Mouse (Mus musculus): ENCODE results near the gene Lrch1. TPM values are rescaled to one million over a fixed set of nuclear protein-coding genes. Genes with fewer than 3 reads are reported as not detected.

Gene Lrch1
- polyA plus RNA-seq, 1 experiment from 2014 or later = 4.2 TPM

- H3K36me3 ChIP-seq (ENCODE audit: control insufficient read depth, insufficient read depth) = no peaks in the 10 kb centered on the region
- no peak overlapping the region for H3K4me2 ChIP-seq (replicated peaks; ENCODE audit: low read depth)
- 0 out of 2 replicates have a peak, but pooled peaks cover 5% of the 10 kb centered on the region for H3K4me1 ChIP-seq (replicated peaks; ENCODE audit: control insufficient read depth, insufficient read depth, low read length)
- H3K4me3 ChIP-seq (ENCODE audit: low read depth, low read length) = no peak overlapping the region
- ATAC-seq = no peak
- 80% methylated on average over 7 of the region's 7 CpGs for WGBS
- H3K27ac ChIP-seq (ENCODE audit: low read depth, low read length) = no peak overlapping the region
- H3K9me3 ChIP-seq (ENCODE audit: control insufficient read depth) = no peaks in the 10 kb centered on the region
- no peak overlapping the region for H3K9ac ChIP-seq (ENCODE audit: low read depth, low read length)
- no peaks in the 10 kb centered on the region for H3K27me3 ChIP-seq (replicated peaks; ENCODE audit: control insufficient read depth, insufficient read depth, low read length)
- no peak for TF ChIP-seq CTCF (IDR thresholded peaks at IDR 0.05; ENCODE audit: low read depth)
These were observed 62.8 kb downstream of the Lrch1 start for GRCm38 (mm10) chr14:74884920-74885319.

DNA sequence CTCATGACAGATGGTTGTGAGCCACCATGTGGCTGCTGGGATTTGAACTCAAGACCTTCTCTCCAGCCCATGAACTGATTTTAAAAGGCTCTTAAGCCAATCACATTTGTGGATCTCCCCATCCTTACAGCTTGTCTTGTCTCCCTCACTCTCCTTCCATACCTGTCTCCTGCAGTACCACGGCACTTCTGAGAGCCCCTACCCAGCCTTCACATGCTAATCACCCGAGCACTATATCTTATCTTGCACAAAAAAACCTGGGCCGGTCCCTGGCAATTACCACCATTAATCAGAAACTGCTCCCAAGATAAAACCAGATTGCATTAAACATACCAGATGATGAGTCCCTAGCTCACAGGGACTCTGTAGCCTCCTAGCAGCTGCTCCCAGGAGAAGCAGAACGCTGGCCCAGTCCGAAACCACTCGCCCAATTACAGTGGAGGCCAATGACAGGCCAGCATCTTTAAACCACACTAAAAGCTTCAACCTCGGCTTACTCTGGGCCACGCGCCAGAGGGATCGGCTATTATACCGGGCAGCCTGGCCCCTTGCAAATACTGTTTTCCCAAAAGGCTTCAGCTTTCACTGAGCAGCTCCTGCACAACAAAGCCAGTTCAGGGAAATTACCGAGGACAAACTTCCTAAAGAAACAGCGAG lies 63.5 kb downstream of the Lrch1 start:
- Histone ChIP-seq H3K4me3 (ENCODE audit: low read depth, low read length) (no peak overlapping the region), H3K27me3 (replicated peaks; ENCODE audit: control insufficient read depth, insufficient read depth, low read length) (no peaks in the 10 kb centered on the region), H3K9ac (ENCODE audit: low read depth, low read length) (no peak overlapping the region), H3K9me3 (ENCODE audit: control insufficient read depth) (no peaks in the 10 kb centered on the region), H3K4me1 (replicated peaks; ENCODE audit: control insufficient read depth, insufficient read depth, low read length) (0 out of 2 replicates have a peak, but pooled peaks cover 5% of the 10 kb centered on the region), H3K36me3 (ENCODE audit: control insufficient read depth, insufficient read depth) (no peaks in the 10 kb centered on the region), H3K27ac (ENCODE audit: low read depth, low read length) (no peak overlapping the region), H3K4me2 (replicated peaks; ENCODE audit: low read depth) (peak overlapping the region; percentile 37; the same call in 1 of the 2 replicates)
- WGBS = 13% methylated on average over 13 of the region's 13 CpGs
- no peak for ATAC-seq
- no peak for TF ChIP-seq CTCF (IDR thresholded peaks at IDR 0.05; ENCODE audit: low read depth)

GRCm38 (mm10) chr14:74883204-74883603 lies 64.5 kb downstream of the Lrch1 start:
- no peak for ATAC-seq
- Histone ChIP-seq H3K4me1 (replicated peaks; ENCODE audit: control insufficient read depth, insufficient read depth, low read length) (0 out of 2 replicates have a peak, but pooled peaks cover 5% of the 10 kb centered on the region), H3K4me2 (replicated peaks; ENCODE audit: low read depth) (no peak overlapping the region), H3K27me3 (replicated peaks; ENCODE audit: control insufficient read depth, insufficient read depth, low read length) (no peaks in the 10 kb centered on the region), H3K36me3 (ENCODE audit: control insufficient read depth, insufficient read depth) (no peaks in the 10 kb centered on the region), H3K4me3 (ENCODE audit: low read depth, low read length) (no peak overlapping the region), H3K27ac (ENCODE audit: low read depth, low read length) (no peak overlapping the region), H3K9me3 (ENCODE audit: control insufficient read depth) (no peaks in the 10 kb centered on the region), H3K9ac (ENCODE audit: low read depth, low read length) (no peak overlapping the region)
- 52% methylated on average over 11 of the region's 11 CpGs for WGBS
- TF ChIP-seq CTCF (IDR thresholded peaks at IDR 0.05; ENCODE audit: low read depth) = no peak

DNA sequence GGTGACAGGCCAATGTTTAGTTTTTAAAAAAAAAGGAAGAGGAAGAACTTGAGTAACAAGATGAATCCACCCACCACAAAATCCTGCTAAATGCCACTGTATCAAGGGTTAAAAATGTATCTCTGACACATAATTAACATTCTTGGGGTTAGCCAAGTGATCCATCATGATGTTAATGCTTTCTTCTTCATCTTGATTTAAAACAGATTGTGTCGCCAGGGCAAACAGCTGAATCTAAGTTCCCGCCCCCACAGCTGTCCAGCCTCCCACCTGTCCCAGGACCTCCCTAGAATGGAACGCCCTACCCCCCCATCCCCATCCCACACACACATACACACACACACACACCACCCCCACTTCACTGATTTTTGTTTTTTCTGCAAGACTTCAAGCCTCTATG lies 64.9 kb downstream of the Lrch1 start:
- Histone ChIP-seq H3K27me3 (replicated peaks; ENCODE audit: control insufficient read depth, insufficient read depth, low read length) (no peaks in the 10 kb centered on the region), H3K4me3 (ENCODE audit: low read depth, low read length) (no peak overlapping the region), H3K9me3 (ENCODE audit: control insufficient read depth) (no peaks in the 10 kb centered on the region), H3K36me3 (ENCODE audit: control insufficient read depth, insufficient read depth) (no peaks in the 10 kb centered on the region), H3K27ac (ENCODE audit: low read depth, low read length) (no peak overlapping the region), H3K4me1 (replicated peaks; ENCODE audit: control insufficient read depth, insufficient read depth, low read length) (peaks cover 9% of the 10 kb centered on the region; the same call in 1 of the 2 replicates), H3K4me2 (replicated peaks; ENCODE audit: low read depth) (no peak overlapping the region), H3K9ac (ENCODE audit: low read depth, low read length) (no peak overlapping the region)
- no peak for ATAC-seq
- 66% methylated on average over 3 of the region's 3 CpGs for WGBS
- no peak for TF ChIP-seq CTCF (IDR thresholded peaks at IDR 0.05; ENCODE audit: low read depth)

GRCm38 (mm10) chr14:74880868-74881267 lies 66.8 kb downstream of the Lrch1 start:
- Histone ChIP-seq H3K9me3 (ENCODE audit: control insufficient read depth) (no peaks in the 10 kb centered on the region), H3K4me1 (replicated peaks; ENCODE audit: control insufficient read depth, insufficient read depth, low read length) (peaks cover 9% of the 10 kb centered on the region; the same call in 1 of the 2 replicates), H3K27ac (ENCODE audit: low read depth, low read length) (no peak overlapping the region), H3K4me3 (ENCODE audit: low read depth, low read length) (no peak overlapping the region), H3K4me2 (replicated peaks; ENCODE audit: low read depth) (no peak overlapping the region), H3K27me3 (replicated peaks; ENCODE audit: control insufficient read depth, insufficient read depth, low read length) (no peaks in the 10 kb centered on the region), H3K36me3 (ENCODE audit: control insufficient read depth, insufficient read depth) (no peaks in the 10 kb centered on the region), H3K9ac (ENCODE audit: low read depth, low read length) (no peak overlapping the region)
- no peak for TF ChIP-seq CTCF (IDR thresholded peaks at IDR 0.05; ENCODE audit: low read depth)
- ATAC-seq = no peak
- 79% methylated on average over 10 of the region's 10 CpGs for WGBS

DNA sequence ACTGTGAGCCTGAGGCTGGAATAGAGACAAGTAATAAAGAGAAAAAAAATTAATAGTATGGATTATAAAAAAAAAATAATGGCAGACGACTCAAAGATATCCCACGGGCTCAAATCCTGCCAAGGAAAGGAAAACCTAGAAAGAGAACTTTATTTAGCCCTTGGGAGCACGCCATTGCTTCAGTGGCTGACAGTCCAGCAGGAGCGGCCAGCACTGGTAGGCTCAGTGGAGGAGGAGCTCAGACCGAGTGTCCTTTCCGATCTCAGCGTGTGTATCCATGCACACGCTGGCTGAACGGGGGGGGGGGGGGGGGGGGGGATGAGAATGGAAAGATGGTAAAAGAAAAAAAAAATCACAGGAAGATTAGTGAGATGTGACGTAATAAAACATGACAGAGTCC lies 68.2 kb downstream of the Lrch1 start:
- H3K9me3 ChIP-seq (ENCODE audit: control insufficient read depth) = no peaks in the 10 kb centered on the region
- peaks cover 9% of the 10 kb centered on the region; the same call in 1 of the 2 replicates for H3K4me1 ChIP-seq (replicated peaks; ENCODE audit: control insufficient read depth, insufficient read depth, low read length)
- H3K9ac ChIP-seq (ENCODE audit: low read depth, low read length) = no peak overlapping the region
- no peak overlapping the region for H3K4me3 ChIP-seq (ENCODE audit: low read depth, low read length)
- 77% methylated on average over 10 of the region's 10 CpGs for WGBS
- no peaks in the 10 kb centered on the region for H3K27me3 ChIP-seq (replicated peaks; ENCODE audit: control insufficient read depth, insufficient read depth, low read length)
- no peaks in the 10 kb centered on the region for H3K36me3 ChIP-seq (ENCODE audit: control insufficient read depth, insufficient read depth)
- no peak for TF ChIP-seq CTCF (IDR thresholded peaks at IDR 0.05; ENCODE audit: low read depth)
- no peak overlapping the region for H3K27ac ChIP-seq (ENCODE audit: low read depth, low read length)
- H3K4me2 ChIP-seq (replicated peaks; ENCODE audit: low read depth) = no peak overlapping the region
- no peak for ATAC-seq

Data from intestine, postnatal 0 days (tissue).